Mouse (Mus musculus): Measurements from ENCODE around the gene Zeb2. TPM values are rescaled to one million over a fixed set of nuclear protein-coding genes. Genes with fewer than 3 reads are reported as not detected.
A peak's percentile ranks its signal among the peaks of the same experiment; 100 is the strongest.

Zeb2 gene
- polyA plus RNA-seq, 1 experiment from 2014 or later: 120 TPM

GRCm38 (mm10) chr2:45081559-45081958 is 35.6 kb downstream of the Zeb2 start:
- H3K36me3 ChIP-seq (ENCODE audit: control insufficient read depth, insufficient read depth): no peaks in the 10 kb centered on the region; the same call in 1 of the 2 replicates
- WGBS: 75% methylated on average over 4 of the region's 4 CpGs
- H3K4me2 ChIP-seq (ENCODE audit: low read length): no peak overlapping the region
- H3K9me3 ChIP-seq (ENCODE audit: control insufficient read depth, low read length): no peaks in the 10 kb centered on the region
- H3K27ac ChIP-seq (ENCODE audit: low read length): 0 out of 2 replicates have a peak overlapping the region, but pooled peaks have one; percentile 16
- H3K4me1 ChIP-seq (replicated peaks; ENCODE audit: control insufficient read depth, insufficient read depth, low read length): peaks cover 25% of the 10 kb centered on the region
- no peak overlapping the region for H3K9ac ChIP-seq (replicated peaks; ENCODE audit: low read depth, low read length)
- ATAC-seq: no peak
- H3K4me3 ChIP-seq (replicated peaks; ENCODE audit: low read length): no peak overlapping the region
- no peaks in the 10 kb centered on the region for H3K27me3 ChIP-seq (replicated peaks; ENCODE audit: control insufficient read depth, insufficient read depth, low read length)

- WGBS: 57% methylated on average over 3 of the region's 3 CpGs
- H3K36me3 ChIP-seq (ENCODE audit: control insufficient read depth, insufficient read depth): no peaks in the 10 kb centered on the region; the same call in 1 of the 2 replicates
- no peak overlapping the region for H3K9ac ChIP-seq (replicated peaks; ENCODE audit: low read depth, low read length)
- no peak overlapping the region for H3K27ac ChIP-seq (ENCODE audit: low read length)
- no peak overlapping the region for H3K4me3 ChIP-seq (replicated peaks; ENCODE audit: low read length)
- no peak for ATAC-seq
- H3K27me3 ChIP-seq (replicated peaks; ENCODE audit: control insufficient read depth, insufficient read depth, low read length): no peaks in the 10 kb centered on the region
- no peaks in the 10 kb centered on the region for H3K9me3 ChIP-seq (ENCODE audit: control insufficient read depth, low read length)
- H3K4me1 ChIP-seq (replicated peaks; ENCODE audit: control insufficient read depth, insufficient read depth, low read length): peaks cover 15% of the 10 kb centered on the region
- no peak overlapping the region for H3K4me2 ChIP-seq (ENCODE audit: low read length)
Measured at GRCm38 (mm10) chr2:45077938-45078487, 39.2 kb downstream of the Zeb2 start.

- H3K27ac ChIP-seq (ENCODE audit: low read length): no peak overlapping the region
- no peak overlapping the region for H3K4me3 ChIP-seq (replicated peaks; ENCODE audit: low read length)
- no peak overlapping the region for H3K4me2 ChIP-seq (ENCODE audit: low read length)
- ATAC-seq: no peak
- no peaks in the 10 kb centered on the region for H3K9me3 ChIP-seq (ENCODE audit: control insufficient read depth, low read length)
- WGBS: 89% methylated on average over 5 of the region's 5 CpGs
- peaks cover 18% of the 10 kb centered on the region for H3K4me1 ChIP-seq (replicated peaks; ENCODE audit: control insufficient read depth, insufficient read depth, low read length)
- no peaks in the 10 kb centered on the region; the same call in 1 of the 2 replicates for H3K36me3 ChIP-seq (ENCODE audit: control insufficient read depth, insufficient read depth)
- no peak overlapping the region for H3K9ac ChIP-seq (replicated peaks; ENCODE audit: low read depth, low read length)
- no peaks in the 10 kb centered on the region for H3K27me3 ChIP-seq (replicated peaks; ENCODE audit: control insufficient read depth, insufficient read depth, low read length)
Measured at GRCm38 (mm10) chr2:45077383-45077782, 39.8 kb downstream of the Zeb2 start.

- Histone ChIP-seq H3K4me2 (ENCODE audit: low read length) (no peak overlapping the region), H3K27ac (ENCODE audit: low read length) (no peak overlapping the region), H3K27me3 (replicated peaks; ENCODE audit: control insufficient read depth, insufficient read depth, low read length) (no peaks in the 10 kb centered on the region), H3K9ac (replicated peaks; ENCODE audit: low read depth, low read length) (no peak overlapping the region), H3K4me1 (replicated peaks; ENCODE audit: control insufficient read depth, insufficient read depth, low read length) (peaks cover 28% of the 10 kb centered on the region), H3K36me3 (ENCODE audit: control insufficient read depth, insufficient read depth) (no peaks in the 10 kb centered on the region; the same call in 1 of the 2 replicates), H3K9me3 (ENCODE audit: control insufficient read depth, low read length) (no peaks in the 10 kb centered on the region), H3K4me3 (replicated peaks; ENCODE audit: low read length) (no peak overlapping the region)
- ATAC-seq: no peak
- WGBS: 11% methylated on average over 6 of the region's 6 CpGs
Measured at GRCm38 (mm10) chr2:45073025-45073424, 44.2 kb downstream of the Zeb2 start.

GRCm38 (mm10) chr2:45071296-45071695 is 45.9 kb downstream of the Zeb2 start:
- no peaks in the 10 kb centered on the region for H3K27me3 ChIP-seq (replicated peaks; ENCODE audit: control insufficient read depth, insufficient read depth, low read length)
- no peak overlapping the region for H3K4me2 ChIP-seq (ENCODE audit: low read length)
- no peak overlapping the region for H3K27ac ChIP-seq (ENCODE audit: low read length)
- no peaks in the 10 kb centered on the region for H3K36me3 ChIP-seq (ENCODE audit: control insufficient read depth, insufficient read depth)
- no peak overlapping the region for H3K4me3 ChIP-seq (replicated peaks; ENCODE audit: low read length)
- no peak overlapping the region for H3K9ac ChIP-seq (replicated peaks; ENCODE audit: low read depth, low read length)
- 32% methylated on average over 5 of the region's 5 CpGs for WGBS
- H3K4me1 ChIP-seq (replicated peaks; ENCODE audit: control insufficient read depth, insufficient read depth, low read length): peaks cover 28% of the 10 kb centered on the region
- no peak for ATAC-seq
- no peaks in the 10 kb centered on the region for H3K9me3 ChIP-seq (ENCODE audit: control insufficient read depth, low read length)

GRCm38 (mm10) chr2:45070612-45071276 is 46.5 kb downstream of the Zeb2 start:
- H3K4me2 ChIP-seq (ENCODE audit: low read length): no peak overlapping the region
- H3K36me3 ChIP-seq (ENCODE audit: control insufficient read depth, insufficient read depth): no peaks in the 10 kb centered on the region
- H3K27ac ChIP-seq (ENCODE audit: low read length): no peak overlapping the region
- H3K27me3 ChIP-seq (replicated peaks; ENCODE audit: control insufficient read depth, insufficient read depth, low read length): no peaks in the 10 kb centered on the region
- H3K9ac ChIP-seq (replicated peaks; ENCODE audit: low read depth, low read length): no peak overlapping the region
- H3K4me1 ChIP-seq (replicated peaks; ENCODE audit: control insufficient read depth, insufficient read depth, low read length): peaks cover 28% of the 10 kb centered on the region
- H3K4me3 ChIP-seq (replicated peaks; ENCODE audit: low read length): no peak overlapping the region
- WGBS: 36% methylated on average over 6 of the region's 6 CpGs
- H3K9me3 ChIP-seq (ENCODE audit: control insufficient read depth, low read length): no peaks in the 10 kb centered on the region
- ATAC-seq: no peak

GRCm38 (mm10) chr2:45068792-45069550 is 48.2 kb downstream of the Zeb2 start:
- Histone ChIP-seq H3K9ac (replicated peaks; ENCODE audit: low read depth, low read length) (no peak overlapping the region), H3K27ac (ENCODE audit: low read length) (no peak overlapping the region), H3K36me3 (ENCODE audit: control insufficient read depth, insufficient read depth) (no peaks in the 10 kb centered on the region), H3K9me3 (ENCODE audit: control insufficient read depth, low read length) (no peaks in the 10 kb centered on the region), H3K27me3 (replicated peaks; ENCODE audit: control insufficient read depth, insufficient read depth, low read length) (no peaks in the 10 kb centered on the region), H3K4me2 (ENCODE audit: low read length) (no peak overlapping the region), H3K4me3 (replicated peaks; ENCODE audit: low read length) (no peak overlapping the region), H3K4me1 (replicated peaks; ENCODE audit: control insufficient read depth, insufficient read depth, low read length) (peaks cover 28% of the 10 kb centered on the region)
- WGBS: 50% methylated on average over 7 of the region's 7 CpGs
- ATAC-seq: 0 out of 2 replicates have a peak, but pooled peaks have one; percentile 34

GRCm38 (mm10) chr2:45067116-45067515 is 50.1 kb downstream of the Zeb2 start:
- no peak overlapping the region; the same call in 1 of the 2 replicates for H3K27ac ChIP-seq (ENCODE audit: low read length)
- ATAC-seq: no peak
- no peak overlapping the region for H3K4me2 ChIP-seq (ENCODE audit: low read length)
- H3K36me3 ChIP-seq (ENCODE audit: control insufficient read depth, insufficient read depth): no peaks in the 10 kb centered on the region
- 43% methylated on average over 5 of the region's 5 CpGs for WGBS
- H3K4me1 ChIP-seq (replicated peaks; ENCODE audit: control insufficient read depth, insufficient read depth, low read length): peaks cover 34% of the 10 kb centered on the region
- H3K9ac ChIP-seq (replicated peaks; ENCODE audit: low read depth, low read length): no peak overlapping the region
- no peaks in the 10 kb centered on the region for H3K27me3 ChIP-seq (replicated peaks; ENCODE audit: control insufficient read depth, insufficient read depth, low read length)
- no peak overlapping the region for H3K4me3 ChIP-seq (replicated peaks; ENCODE audit: low read length)
- H3K9me3 ChIP-seq (ENCODE audit: control insufficient read depth, low read length): no peaks in the 10 kb centered on the region

- H3K27me3 ChIP-seq (replicated peaks; ENCODE audit: control insufficient read depth, insufficient read depth, low read length): no peaks in the 10 kb centered on the region
- H3K9ac ChIP-seq (replicated peaks; ENCODE audit: low read depth, low read length): no peak overlapping the region
- H3K4me1 ChIP-seq (replicated peaks; ENCODE audit: control insufficient read depth, insufficient read depth, low read length): peaks cover 43% of the 10 kb centered on the region
- H3K9me3 ChIP-seq (ENCODE audit: control insufficient read depth, low read length): no peaks in the 10 kb centered on the region
- H3K36me3 ChIP-seq (ENCODE audit: control insufficient read depth, insufficient read depth): no peaks in the 10 kb centered on the region
- no peak overlapping the region for H3K27ac ChIP-seq (ENCODE audit: low read length)
- no peak overlapping the region for H3K4me3 ChIP-seq (replicated peaks; ENCODE audit: low read length)
- 16% methylated on average over 7 of the region's 7 CpGs for WGBS
- H3K4me2 ChIP-seq (ENCODE audit: low read length): no peak overlapping the region
- no peak for ATAC-seq
Measured at GRCm38 (mm10) chr2:45063300-45063890, 53.8 kb downstream of the Zeb2 start.
